Mouse (Mus musculus) limb, embryonic 11.5 days (tissue): ENCODE data around the gene Dip2c. TPM values are rescaled to one million over a fixed set of nuclear protein-coding genes. Genes with fewer than 3 reads are reported as not detected.
A peak's percentile ranks its signal among the peaks of the same experiment; 100 is the strongest.

ENCODE experiments used
- ATAC-seq: fragments of 200-750 bp; cut with Nextera tagmentation; 2 replicates; pipeline ENCODE4 v1.8.0; 2017; ENCODE audit warnings: low read depth; ENCODE audit not compliant: insufficient number of reproducible peaks, low FRiP score, low TSS enrichment
- DNase-seq: peaks from one replicate; pipeline ENCODE4 v3.0.0-alpha.2; 2015; ENCODE audit warnings: low spot score
- H3K27ac ChIP-seq: fragments of 300-500 bp; sonication (generic); replicated peaks from 2 replicates; pipeline ENCODE4 v1.5.1; 2014; ENCODE audit warnings: low read depth, mild to moderate bottlenecking, low read length
- H3K27me3 ChIP-seq: fragments of 300-500 bp; sonication (generic); 2 replicates; pipeline ENCODE4 v1.6.1; 2014; ENCODE audit warnings: mild to moderate bottlenecking, low read length, mixed read lengths; ENCODE audit not compliant: control insufficient read depth, insufficient read depth
- H3K36me3 ChIP-seq: fragments of 300-500 bp; sonication (generic); 2 replicates; pipeline ENCODE4 v1.6.1; 2014; ENCODE audit warnings: mild to moderate bottlenecking, low read length, moderate library complexity, mixed read lengths; ENCODE audit not compliant: control insufficient read depth, insufficient read depth
- H3K4me1 ChIP-seq: fragments of 300-500 bp; sonication (generic); 2 replicates; pipeline ENCODE4 v1.6.1; 2014; ENCODE audit warnings: low read length, mixed read lengths; ENCODE audit not compliant: control insufficient read depth, insufficient read depth
- H3K4me2 ChIP-seq: fragments of 300-500 bp; sonication (generic); 2 replicates; pipeline ENCODE4 v1.6.1; 2014; ENCODE audit warnings: low read depth, mild to moderate bottlenecking, moderate library complexity; ENCODE audit not compliant: severe bottlenecking
- H3K4me3 ChIP-seq: fragments of 300-500 bp; sonication (generic); 2 replicates; pipeline ENCODE4 v1.5.1; 2014; ENCODE audit warnings: low read depth, low read length
- H3K9ac ChIP-seq: fragments of 300-500 bp; sonication (generic); 2 replicates; pipeline ENCODE4 v1.6.1; 2014; ENCODE audit warnings: mild to moderate bottlenecking, low read length
- H3K9me3 ChIP-seq: fragments of 300-500 bp; sonication (generic); 2 replicates; pipeline ENCODE4 v1.6.1; 2016; ENCODE audit warnings: low read length; ENCODE audit not compliant: control insufficient read depth
- WGBS: fragments of 180-500 bp; shearing (Covaris S2); extraction: QIAGEN DNeasy Blood & Tissue Kit; methylation state at CpG from one replicate; pipeline ENCODE4 v1.1.7; 2014; 5-methylcytosine and 5-hydroxymethylcytosine counted together
- polyA plus RNA-seq: library from polyadenylated mRNA; unstranded; fragments of >200 nt; fragmentation: Nextera tagmentation; extraction: Ambion mirVana; gene quantifications from 2 replicates; pipeline ENCODE4 v1.2.1, GENCODE M21; 2014

Dip2c gene
- polyA plus RNA-seq, 1 experiment from 2014 or later: 5.5 TPM

- H3K27ac ChIP-seq: no peak overlapping the region
- no peak for DNase-seq
- no peak overlapping the region for H3K4me2 ChIP-seq
- H3K9ac ChIP-seq: no peak overlapping the region
- H3K27me3 ChIP-seq: no peaks in the 10 kb centered on the region
- no peaks in the 10 kb centered on the region for H3K4me1 ChIP-seq
- WGBS: 92% methylated on average over 1 of the region's 1 CpGs
- no peaks in the 10 kb centered on the region for H3K36me3 ChIP-seq
- H3K9me3 ChIP-seq: no peaks in the 10 kb centered on the region
- no peak for ATAC-seq
- no peak overlapping the region for H3K4me3 ChIP-seq
Measured at GRCm38 (mm10) chr13:9310806-9311205, 34.5 kb downstream of the Dip2c start.

- no peak for DNase-seq
- Histone ChIP-seq H3K4me1 (no peaks in the 10 kb centered on the region), H3K9me3 (no peaks in the 10 kb centered on the region), H3K4me2 (no peak overlapping the region), H3K9ac (no peak overlapping the region), H3K36me3 (no peaks in the 10 kb centered on the region), H3K4me3 (no peak overlapping the region), H3K27ac (no peak overlapping the region), H3K27me3 (no peaks in the 10 kb centered on the region)
- ATAC-seq: no peak
Measured at GRCm38 (mm10) chr13:9312916-9313315, 36.6 kb downstream of the Dip2c start.

DNA sequence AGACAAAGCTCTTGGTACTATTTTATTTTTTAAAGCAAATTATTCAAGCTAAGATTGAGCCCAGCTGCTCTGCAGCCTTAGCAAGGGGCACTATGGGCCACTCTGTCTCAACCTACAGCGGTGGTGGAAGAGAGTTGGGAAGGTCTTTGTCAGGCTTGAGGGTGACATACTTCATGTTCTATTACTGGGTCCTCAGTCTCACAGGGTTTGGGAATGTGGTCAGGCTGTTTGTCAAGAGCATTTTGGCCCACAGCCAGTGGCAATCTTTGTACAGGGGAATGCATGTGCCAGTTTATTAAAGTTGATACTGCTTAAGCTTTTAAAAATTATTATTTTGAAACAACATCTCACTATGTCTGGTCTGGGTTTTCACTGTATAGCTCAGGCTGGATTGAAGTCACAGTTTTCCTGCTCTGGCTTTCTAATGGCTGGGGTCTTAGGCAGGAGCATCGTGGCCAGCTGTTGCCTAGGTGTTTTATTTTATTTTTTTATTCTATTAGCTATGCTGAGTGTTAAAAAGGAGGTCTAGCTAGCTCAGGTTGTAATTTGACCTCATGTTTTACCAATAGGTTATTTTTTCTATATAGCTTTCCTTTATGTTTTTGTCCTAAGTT is 37.9 kb downstream of the Dip2c start:
- no peak for DNase-seq
- no peak for ATAC-seq
- no peaks in the 10 kb centered on the region for H3K27me3 ChIP-seq

GRCm38 (mm10) chr13:9314713-9315112 is 38.4 kb downstream of the Dip2c start:
- H3K4me3 ChIP-seq: no peak overlapping the region
- H3K9ac ChIP-seq: no peak overlapping the region
- H3K36me3 ChIP-seq: no peaks in the 10 kb centered on the region
- no peak for DNase-seq
- no peaks in the 10 kb centered on the region for H3K27me3 ChIP-seq
- WGBS: 85% methylated on average over 4 of the region's 4 CpGs
- H3K27ac ChIP-seq: no peak overlapping the region
- H3K4me2 ChIP-seq: no peak overlapping the region
- ATAC-seq: no peak
- H3K9me3 ChIP-seq: no peaks in the 10 kb centered on the region
- H3K4me1 ChIP-seq: no peaks in the 10 kb centered on the region

More for the DNA sequence above, 37.9 kb downstream of the Dip2c start:
- no peak overlapping the region for H3K4me2 ChIP-seq
- no peaks in the 10 kb centered on the region for H3K9me3 ChIP-seq
- no peak overlapping the region for H3K9ac ChIP-seq
- WGBS: 87% methylated on average over 2 of the region's 2 CpGs
- no peak overlapping the region for H3K27ac ChIP-seq
- H3K36me3 ChIP-seq: no peaks in the 10 kb centered on the region
- H3K4me3 ChIP-seq: no peak overlapping the region
- H3K4me1 ChIP-seq: no peaks in the 10 kb centered on the region

GRCm38 (mm10) chr13:9319745-9320144 is 43.4 kb downstream of the Dip2c start:
- Histone ChIP-seq H3K4me2 (no peak overlapping the region), H3K36me3 (no peaks in the 10 kb centered on the region), H3K4me3 (no peak overlapping the region), H3K4me1 (no peaks in the 10 kb centered on the region), H3K9me3 (no peaks in the 10 kb centered on the region), H3K27me3 (no peaks in the 10 kb centered on the region), H3K9ac (no peak overlapping the region), H3K27ac (no peak overlapping the region)
- ATAC-seq (no peak), DNase-seq (no peak)
- 89% methylated on average over 2 of the region's 2 CpGs for WGBS

DNA sequence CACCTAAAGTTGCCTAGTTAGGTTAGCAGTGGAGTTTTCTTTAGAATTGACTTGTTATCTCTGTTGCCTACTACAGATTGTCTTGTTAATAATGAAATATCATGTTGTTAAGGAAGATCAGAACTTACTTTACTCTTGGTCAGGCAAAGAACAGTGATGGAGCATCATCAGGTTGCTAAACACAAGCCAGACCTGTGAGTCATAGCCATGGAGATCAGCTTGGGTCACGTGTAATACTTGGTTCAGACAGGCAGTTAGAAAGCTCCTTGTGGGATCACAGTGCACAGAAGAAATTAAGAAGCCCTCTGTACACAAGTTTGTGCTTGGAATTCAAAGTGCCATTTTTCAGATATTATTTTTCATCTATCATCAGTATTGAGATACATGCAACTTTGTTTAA is 48.9 kb downstream of the Dip2c start:
- DNase-seq (no peak), ATAC-seq (no peak)
- H3K4me3 ChIP-seq: no peak overlapping the region
- H3K9me3 ChIP-seq: no peaks in the 10 kb centered on the region
- H3K4me2 ChIP-seq: no peak overlapping the region
- WGBS: 78% methylated on average over 1 of the region's 1 CpGs
- peaks cover 4% of the 10 kb centered on the region; the same call in 1 of the 2 replicates for H3K4me1 ChIP-seq
- no peaks in the 10 kb centered on the region for H3K27me3 ChIP-seq
- no peak overlapping the region for H3K27ac ChIP-seq
- no peaks in the 10 kb centered on the region for H3K36me3 ChIP-seq
- H3K9ac ChIP-seq: no peak overlapping the region

DNA sequence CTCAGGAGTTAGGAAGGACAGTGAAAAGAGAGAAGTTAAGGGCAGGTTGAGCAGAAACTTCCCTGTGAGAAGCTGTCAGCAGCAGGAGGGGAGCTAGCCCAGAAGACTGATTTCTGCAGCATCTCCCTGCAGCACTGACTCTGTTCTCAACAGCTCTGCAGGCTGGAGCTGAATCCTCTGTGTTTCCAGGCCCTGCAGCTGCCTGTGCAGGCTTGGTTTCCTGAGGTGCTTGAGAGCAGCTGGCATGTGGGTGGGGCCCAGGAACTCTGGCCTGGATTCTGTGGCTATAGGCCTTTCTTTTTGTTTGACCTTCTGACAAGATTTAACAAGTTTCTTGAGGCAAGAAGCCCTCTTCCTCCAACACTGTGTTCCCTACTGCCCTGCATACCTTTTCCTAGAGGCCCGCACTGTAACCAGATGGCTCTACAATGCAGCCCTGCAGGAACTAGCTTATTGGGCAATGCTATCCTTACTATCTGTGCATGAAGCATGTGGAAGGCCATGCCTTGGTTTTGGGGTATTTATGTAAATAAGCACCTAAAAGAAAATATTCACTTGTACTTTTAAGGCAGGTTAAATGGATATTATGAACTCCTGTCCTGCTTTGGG is 53.1 kb downstream of the Dip2c start:
- no peak overlapping the region for H3K4me2 ChIP-seq
- peaks cover 4% of the 10 kb centered on the region; the same call in 1 of the 2 replicates for H3K4me1 ChIP-seq
- no peaks in the 10 kb centered on the region for H3K36me3 ChIP-seq
- ATAC-seq: no peak
- no peaks in the 10 kb centered on the region for H3K9me3 ChIP-seq
- no peak overlapping the region for H3K4me3 ChIP-seq
- 61% methylated on average over 1 of the region's 1 CpGs for WGBS
- H3K9ac ChIP-seq: no peak overlapping the region
- no peaks in the 10 kb centered on the region for H3K27me3 ChIP-seq
- peak; percentile 37 for DNase-seq
- 0 out of 2 replicates have a peak overlapping the region, but pooled peaks have one; percentile 21 for H3K27ac ChIP-seq

DNA sequence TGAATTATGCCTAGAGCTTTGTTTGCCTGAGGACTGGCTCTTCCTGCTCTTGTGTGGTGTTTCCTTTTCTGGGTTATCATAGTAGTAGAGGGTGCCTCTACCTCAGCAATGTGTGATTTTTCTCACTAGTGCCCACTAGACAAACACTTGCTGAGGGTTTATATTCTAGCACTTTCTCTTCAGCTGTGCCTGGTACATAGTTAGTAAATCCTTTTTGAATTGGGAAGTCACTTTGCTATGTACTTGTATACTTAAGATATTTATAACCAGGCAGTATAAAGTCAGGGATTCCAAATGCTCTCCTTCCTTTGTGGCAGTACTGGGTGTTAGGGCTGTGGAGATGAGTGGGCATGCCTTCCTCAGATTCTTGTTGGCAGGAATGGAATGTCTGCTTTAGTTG is 56.9 kb downstream of the Dip2c start:
- Histone ChIP-seq H3K27ac (no peak overlapping the region), H3K36me3 (no peaks in the 10 kb centered on the region), H3K4me3 (no peak overlapping the region), H3K4me1 (peaks cover 4% of the 10 kb centered on the region; the same call in 1 of the 2 replicates), H3K9me3 (no peaks in the 10 kb centered on the region), H3K9ac (no peak overlapping the region), H3K27me3 (no peaks in the 10 kb centered on the region), H3K4me2 (no peak overlapping the region)
- ATAC-seq: no peak
- no peak for DNase-seq

GRCm38 (mm10) chr13:9340293-9340692 is 64.0 kb downstream of the Dip2c start:
- Histone ChIP-seq H3K4me1 (no peaks in the 10 kb centered on the region), H3K36me3 (no peaks in the 10 kb centered on the region), H3K9me3 (no peaks in the 10 kb centered on the region), H3K4me2 (no peak overlapping the region), H3K27ac (no peak overlapping the region), H3K9ac (no peak overlapping the region), H3K4me3 (no peak overlapping the region), H3K27me3 (no peaks in the 10 kb centered on the region)
- 92% methylated on average over 4 of the region's 4 CpGs for WGBS
- ATAC-seq: no peak
- DNase-seq: no peak
